Mouse (Mus musculus) right cerebral cortex, postnatal 36 days (tissue): ENCODE results near the gene Msi1.

Source experiments
- DNase-seq, 2 experiments: peaks; one replicate each; pipeline ENCODE4 v3.0.0; 2022; ENCODE audit warnings: low spot score in 2 of 2, mixed read lengths in 1 of 2

Gene Msi1

DNA sequence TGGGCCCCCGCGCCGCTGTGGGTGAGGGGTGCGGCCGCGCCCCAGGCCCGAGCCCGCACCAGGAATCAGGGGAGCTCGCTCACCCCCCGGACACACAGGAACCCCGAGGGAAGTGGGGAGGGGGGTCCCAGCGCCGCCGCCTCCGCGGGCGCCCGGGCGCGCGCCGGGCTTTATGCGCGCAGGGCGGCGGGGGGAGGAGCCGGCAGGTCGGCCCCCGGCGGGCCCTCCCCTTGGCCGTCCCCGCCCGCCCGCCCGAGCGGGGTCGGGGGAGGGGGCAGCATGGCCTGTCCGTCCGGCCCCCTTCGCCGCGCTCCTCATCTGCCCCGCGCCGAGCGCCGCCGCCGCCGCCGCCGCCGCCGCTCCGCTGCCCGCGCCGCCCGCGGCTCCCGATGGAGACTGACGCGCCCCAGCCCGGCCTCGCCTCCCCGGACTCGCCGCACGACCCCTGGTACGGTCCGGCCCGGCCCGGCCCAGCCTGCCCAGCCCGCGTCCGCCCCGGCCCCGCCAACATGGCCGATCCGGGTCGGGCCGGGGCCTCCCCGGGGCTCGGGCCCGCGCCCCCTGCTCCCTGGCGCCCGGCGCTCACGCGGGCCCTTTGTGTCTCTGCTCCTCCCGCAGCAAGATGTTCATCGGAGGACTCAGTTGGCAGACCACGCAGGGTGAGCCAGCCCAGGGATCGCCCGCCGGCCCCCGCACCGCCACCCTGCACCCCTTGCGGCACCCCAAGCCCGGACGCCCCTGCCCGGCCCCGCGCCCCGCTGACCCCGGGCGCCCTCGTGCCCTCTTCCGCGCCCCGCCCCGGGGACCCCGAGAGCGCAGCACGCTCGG lies at the start of gene Msi1:
Gene Msi1 (plus strand): TSS at position 241 of the 828 bp plus-strand sequence.
- no peak for DNase-seq

DNA sequence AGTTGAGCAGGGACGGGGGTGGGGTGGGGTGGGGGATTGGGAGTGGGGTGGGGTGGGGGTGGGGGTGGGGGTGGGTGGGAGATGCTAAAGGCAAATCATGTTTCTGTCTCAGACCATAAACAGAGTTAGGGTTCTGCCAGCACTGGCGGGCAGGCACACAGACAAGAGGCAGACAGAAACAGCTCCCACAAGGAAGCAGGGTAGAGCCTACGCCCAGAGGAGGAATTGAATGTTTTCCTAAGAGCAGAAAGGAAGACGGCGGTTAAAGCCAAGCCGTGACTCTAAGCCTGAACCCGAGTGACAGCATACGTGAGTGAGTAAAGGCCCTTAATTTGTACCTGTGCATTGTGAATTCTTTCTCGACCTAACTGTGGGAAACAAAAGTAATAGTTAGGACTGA lies 37.5 kb upstream of the Msi1 start:
- no peak for DNase-seq

DNA sequence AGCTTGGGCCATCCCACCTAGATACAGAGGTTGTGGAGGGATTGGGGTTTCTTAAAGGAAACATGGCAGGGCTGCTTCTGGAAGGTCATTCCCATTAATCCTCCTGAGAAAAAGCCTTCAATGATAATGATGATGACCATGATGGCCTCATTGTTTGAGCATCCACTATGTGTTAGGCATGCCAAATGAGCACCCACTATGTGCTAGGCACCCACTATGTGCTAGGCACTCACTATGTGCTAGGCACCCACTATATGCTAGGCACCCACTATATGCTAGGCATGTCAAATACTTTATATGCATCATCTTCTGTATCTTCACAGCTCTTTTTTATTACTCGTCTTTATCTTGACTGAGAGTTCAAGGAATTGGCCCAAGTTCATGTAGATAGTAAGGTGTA lies 36.4 kb upstream of the Msi1 start:
- no peak for DNase-seq

DNA sequence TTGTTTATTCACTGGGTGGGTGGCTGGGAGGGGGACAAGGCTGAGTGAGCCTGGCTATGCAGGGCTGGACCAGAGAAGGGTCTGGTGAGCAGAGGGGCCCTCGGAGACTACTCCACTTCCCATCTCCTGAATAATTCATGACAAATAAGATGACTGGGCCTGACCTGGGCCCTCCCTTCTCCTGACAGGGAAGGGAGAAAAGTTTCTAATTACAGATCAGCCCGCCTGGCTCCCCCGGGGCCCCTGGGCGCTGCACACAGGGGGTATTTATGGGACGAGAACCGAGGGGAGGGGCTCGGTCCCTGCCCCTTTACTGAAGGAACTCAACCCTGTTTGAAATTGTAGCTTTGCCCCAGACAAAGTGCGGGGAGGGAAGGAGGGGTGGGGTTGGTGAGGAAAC lies 35.2 kb upstream of the Msi1 start:
- DNase-seq = no peak

DNA sequence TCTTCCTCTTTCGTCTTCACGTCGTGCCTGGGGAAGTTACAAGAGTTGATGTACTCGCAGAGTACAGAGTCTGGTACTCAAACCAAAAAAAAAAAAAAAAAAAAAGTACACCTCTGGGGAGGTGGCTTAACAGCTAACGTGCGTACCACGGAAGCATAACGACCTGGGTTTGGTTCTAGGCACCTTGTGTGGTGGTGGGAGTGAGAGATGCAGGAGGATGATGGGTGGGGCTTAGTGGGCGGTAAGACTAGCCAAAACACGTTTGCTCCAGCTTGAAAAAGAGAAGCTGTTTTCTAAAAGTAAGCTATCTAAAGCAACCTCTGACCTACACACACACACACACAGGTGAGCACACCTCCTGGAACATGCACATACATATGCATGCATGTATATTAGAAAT lies 34.6 kb upstream of the Msi1 start:
- DNase-seq = no peak

DNA sequence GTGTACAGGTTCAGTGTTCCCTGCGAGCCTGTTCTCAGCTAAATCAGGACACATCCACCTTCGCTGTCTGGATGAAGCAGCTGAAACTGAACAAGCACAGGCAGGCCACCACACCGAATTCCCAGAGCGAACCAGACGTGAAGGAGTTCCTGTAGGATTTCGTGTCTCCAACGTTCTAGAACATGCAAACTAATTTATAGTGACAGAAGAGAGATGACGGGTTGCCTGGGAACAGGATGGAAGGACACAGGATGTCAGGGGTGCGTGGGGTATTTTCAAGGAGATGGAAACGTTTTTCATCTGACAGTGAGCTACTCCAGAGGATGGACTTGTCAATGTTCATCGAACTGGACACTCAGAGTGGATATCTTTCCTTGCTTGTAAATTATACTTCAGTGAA lies 32.7 kb upstream of the Msi1 start:
- DNase-seq = no peak

DNA sequence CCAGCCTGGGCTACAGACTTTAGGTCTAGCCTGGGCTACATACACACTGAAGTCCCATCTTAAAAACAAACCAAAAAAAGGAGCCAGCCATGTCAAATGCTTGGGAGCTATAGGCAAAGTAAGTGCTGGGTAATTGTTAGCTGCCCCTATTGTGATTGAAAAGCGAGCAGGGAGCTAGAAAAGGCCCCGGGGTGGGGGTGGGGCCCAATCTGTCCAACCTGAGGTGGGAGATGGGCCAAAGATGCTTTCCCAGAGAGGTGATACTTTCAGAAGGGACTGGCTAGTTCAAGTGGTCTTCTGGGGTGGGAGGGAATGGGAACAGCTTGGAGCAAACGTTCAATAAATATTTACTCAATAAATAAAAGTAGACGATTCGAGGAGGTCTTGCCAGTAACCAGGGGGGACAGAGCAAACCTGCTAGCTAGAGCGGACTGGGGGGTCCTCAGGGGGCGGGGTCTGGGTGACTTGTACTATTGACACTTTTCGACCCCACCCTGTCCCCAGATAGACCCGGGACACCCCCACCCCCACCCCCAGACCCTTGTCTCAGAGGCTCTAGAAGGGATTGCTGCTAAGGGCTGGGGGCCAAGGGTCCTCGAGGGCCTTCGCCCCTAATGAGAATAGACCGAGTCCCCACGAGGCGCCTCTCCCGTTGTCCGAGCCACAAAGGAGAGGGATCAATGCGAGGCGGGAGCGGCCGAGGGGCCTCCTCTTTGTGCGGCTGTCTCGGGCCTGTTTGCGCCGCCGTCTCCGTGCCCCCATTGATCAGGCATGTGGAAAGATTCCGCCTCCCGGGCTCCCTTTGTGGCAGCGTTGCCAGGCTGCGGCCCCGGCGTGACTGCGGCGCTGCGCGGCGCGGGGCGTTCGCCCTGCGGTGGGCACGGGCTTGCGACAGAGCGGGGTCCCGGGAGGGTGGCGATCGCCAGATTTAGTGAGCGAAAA lies 31.3 kb upstream of the Msi1 start:
- DNase-seq = peak; percentile 9 to 37

DNA sequence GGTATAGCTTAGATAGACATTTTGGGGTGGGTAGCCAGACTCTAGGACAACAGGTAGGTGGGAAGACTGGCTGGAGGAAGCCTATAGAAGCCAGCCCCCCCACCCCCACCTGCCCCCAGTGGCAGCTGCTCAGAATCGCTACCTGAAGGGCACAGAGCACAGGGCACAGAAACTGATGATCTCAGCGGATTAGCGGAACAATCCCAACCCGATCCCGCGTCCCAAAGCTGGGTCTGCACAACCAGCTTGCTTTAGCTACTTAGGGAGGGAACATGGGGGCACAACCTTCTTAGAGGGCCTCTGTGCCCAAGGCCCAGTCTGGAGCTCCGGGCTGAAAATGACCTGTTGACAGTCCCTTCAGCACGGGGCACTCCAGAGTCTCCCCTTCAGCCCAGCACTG lies 27.3 kb upstream of the Msi1 start:
- no peak for DNase-seq

DNA sequence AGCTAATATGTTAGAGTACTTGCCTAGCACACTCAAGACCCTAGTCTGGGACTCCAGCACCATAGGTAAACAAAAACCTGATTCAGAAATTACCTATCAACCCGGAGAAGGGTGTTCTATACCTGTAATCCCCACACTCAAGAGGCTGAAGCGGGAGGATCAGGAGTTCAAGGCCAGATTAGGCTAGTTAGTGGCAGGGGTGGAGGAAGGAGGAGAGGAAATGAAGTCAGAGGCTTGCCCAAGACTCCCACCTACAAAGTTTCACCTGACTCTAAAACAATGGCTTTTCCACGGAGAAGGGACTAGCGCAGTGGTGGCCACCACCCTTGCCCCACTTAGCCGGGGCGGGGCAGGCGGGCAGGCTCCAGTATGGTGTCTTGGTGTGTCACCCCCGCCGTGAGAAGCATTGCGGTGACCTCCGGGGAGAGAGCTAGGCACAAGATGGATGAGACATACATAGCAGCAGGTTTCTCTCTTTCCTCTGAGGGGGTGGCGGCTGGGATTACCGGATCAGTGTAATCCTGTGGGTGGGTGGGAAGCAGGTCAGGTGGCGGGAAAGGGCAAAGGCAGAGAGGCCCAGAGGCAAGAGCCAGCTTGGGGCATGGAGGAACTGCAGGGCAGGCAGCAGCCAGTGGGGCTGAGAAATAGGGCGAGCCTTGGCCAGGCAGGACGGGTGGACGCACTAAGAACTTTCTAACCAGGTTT lies 25.8 kb upstream of the Msi1 start:
- no peak for DNase-seq

DNA sequence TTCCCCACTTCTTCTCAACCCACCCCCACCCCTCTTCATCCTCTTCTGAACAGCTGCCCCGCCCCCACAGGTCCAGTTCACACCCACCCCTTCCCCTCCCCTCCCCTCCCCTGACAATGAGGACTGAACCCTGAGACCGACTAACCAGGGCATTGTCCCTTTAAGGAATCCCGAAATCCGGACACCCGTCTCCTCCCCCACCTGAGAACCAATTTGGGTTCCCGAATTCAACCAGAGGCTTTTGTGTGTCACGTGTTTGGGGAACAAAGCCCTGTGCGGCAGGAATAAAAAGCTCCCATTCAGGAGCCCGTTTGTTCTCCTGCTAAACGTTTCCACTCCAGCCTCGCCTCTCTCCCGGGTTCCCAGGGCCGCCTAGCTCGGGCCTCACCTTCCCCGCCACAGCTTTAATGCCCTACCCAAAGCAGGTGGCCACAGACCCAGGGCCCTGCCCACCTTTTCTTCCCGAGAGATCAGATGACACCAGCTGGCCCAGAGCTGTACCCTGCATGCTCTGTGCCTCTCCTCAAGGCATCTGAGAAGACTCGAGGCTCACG lies 25.1 kb upstream of the Msi1 start:
- no peak for DNase-seq

DNA sequence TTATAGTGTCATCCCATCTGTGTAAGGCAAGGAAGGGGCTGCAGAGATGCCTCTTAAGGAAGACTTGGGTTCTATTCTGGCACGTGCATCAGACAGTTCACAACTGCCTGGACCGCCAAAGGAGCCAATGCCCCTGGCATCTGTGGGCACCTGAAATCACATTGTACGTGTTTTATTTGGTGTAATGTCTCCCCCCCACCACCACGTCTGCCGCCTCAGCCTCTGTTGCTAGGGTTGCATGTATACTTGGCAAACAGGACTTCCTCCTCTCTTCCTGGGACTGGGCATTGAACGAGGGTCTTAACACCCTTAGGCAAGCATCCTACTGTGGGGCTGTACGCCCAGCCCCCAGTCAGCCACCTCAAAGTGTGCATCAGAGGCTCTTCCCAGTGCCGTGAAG lies 24.2 kb upstream of the Msi1 start:
- no peak for DNase-seq

DNA sequence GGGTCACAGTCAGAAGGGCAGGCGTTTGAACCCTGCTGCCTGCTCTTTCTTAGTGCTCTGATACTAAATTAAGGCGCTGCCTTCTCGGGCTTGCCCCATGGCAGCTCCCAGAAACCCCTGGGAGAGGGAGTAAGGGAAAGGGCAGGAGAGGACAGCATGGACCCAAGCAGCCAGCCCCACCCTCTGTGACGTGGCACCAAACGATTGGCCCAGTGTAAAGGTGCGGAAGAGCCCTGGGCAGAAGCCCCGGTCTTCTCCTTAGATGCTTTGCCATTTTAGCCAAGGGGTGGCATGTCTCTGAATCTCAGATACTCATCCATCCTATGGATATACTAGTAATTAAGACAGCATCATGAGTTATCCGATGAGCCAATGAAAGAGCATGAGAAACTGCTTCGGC lies 21.3 kb upstream of the Msi1 start:
- DNase-seq = no peak

DNA sequence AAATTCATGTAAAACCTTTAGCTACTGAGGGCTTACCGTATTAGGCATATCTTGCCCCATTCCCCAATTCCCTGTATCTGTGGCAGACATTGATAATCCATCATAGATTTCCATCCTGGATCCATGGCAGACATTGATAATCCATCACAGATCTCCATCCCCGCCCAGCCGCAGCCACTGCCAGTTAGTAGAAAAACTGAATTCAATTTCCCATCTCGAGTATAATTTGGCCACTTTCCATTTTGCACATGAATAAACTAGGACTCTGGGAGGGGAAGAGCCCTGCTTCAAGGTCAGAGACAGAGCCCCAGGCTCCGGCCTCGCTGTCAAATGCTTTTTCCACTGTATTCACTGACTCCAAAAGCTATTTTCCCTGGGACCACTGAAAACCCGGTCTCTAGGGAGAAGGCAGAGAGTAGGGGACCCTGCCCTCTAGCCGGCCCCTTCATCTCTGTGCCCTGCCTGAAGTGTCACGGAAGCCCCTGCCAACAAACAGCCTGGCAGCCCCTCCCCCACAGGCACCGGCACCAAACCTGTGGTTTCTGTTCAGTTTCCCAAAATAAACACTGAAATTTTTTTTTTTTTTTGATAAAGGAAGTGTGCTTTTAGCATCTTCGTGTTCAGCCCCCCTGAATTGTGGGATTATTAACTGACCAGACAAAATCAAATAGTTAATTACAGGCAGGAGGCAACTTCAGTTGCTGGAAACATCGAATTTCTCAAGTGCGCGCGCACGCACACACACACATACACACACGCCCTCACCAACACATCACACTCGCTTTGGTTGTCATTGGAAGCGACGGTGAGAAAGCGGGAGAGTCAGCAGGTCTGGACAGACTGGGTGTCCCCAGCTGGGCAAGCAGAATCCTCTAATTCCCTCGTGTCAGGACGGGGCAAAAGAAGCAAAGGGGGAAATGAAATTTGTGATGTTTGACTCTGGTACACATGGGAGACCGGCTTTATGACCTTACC lies 14.0 kb upstream of the Msi1 start:
- DNase-seq = no peak

DNA sequence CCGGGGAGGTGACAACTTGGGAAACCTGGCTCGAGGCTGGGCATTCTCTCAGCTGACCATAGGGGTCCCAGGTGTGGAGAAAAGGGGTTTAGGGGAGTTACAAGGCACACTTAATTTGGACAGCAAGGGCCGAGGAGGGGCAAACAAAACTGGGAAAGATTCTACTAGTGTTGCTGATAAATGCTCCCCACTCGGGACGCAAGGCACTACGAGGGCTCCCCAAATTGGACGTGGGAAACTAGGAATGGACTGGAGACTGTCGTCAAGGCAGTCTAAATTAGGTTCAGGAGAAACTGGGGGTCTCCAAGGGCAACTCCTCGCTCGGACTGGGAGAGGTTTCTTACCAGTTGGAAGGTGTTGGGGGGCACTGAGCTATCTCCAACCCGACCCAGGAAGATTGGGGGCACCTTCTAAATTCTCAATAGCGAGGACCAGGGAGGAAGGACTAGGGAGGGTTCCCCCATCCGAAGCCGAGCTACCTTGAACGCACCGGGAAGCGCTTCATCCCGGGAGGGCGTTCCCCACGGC lies 504 bp upstream of the Msi1 start:
- DNase-seq = no peak

DNA sequence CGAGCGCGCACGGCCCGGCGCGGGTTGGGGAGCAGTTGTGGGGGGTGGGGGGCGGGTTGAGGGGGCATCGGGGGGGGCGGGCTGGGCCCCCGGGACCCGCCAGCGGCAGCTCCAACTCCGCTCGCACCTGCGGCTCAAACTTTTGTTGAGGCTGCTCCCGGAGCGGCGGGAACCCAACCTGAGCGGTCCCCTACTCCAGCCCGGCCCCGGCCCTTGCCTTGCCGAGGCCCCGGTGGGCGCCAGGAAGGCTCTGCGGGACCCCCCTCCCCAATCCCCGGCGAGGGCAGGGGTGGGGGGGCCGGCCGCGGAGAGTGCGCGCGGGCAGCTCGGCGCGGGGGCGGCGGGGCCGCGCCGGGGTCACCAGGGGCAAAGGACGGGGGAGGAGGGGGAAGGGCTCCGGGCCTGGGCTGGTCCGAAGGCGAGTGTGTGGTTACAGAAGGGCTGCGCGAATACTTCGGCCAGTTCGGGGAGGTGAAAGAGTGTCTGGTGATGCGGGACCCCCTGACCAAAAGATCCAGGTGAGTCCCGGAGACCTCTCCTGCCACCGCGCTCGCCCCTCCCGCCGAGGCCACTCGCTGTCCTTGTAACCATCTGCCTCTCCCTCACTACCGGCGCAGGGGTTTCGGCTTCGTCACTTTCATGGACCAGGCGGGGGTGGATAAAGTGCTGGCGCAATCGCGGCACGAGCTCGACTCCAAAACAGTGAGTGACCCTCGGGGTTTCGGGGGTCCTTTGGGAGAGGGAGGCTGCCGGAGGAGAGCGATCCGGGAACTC lies 975 bp downstream of the Msi1 start:
- no peak for DNase-seq

DNA sequence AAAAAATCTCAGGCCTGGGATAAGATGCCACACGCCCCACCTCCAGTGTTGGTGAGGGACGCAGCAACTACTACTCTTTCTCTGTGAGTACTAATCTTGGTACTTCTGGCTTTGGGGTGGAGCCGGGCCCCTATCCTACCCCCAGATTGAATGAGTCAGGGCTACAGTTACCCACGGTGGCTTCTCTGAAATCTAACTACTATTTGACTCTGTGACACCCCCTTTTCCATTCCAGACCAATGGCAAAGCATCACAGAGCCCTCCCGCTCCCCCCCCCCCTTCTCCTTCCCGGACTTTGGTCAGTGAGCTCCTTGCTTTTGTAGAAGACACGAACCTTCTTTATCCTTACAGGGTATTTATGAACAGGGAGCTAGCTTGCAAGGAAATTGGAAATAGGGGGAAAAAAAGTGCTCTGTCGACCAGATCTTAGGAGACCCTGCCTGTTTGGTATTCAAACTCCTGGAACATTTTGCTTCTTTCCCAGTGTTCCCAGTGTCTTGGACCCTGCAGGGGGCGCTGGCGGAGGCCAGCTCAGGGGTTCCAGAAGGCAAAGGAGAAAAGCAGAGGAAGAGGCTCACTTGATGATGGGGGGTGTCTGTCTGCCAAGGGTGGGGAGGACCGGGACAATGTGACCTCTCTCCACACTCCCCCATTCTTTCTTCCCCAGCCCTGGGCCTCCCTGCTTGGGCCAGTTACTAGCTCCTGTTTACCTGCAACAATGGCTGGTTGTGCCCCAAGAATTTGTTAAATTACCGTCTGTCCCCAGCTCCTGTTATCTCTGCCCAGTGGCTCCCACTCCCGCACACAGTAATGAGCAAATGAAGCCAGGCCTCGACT lies 1.9 kb downstream of the Msi1 start:
- DNase-seq = no peak

DNA sequence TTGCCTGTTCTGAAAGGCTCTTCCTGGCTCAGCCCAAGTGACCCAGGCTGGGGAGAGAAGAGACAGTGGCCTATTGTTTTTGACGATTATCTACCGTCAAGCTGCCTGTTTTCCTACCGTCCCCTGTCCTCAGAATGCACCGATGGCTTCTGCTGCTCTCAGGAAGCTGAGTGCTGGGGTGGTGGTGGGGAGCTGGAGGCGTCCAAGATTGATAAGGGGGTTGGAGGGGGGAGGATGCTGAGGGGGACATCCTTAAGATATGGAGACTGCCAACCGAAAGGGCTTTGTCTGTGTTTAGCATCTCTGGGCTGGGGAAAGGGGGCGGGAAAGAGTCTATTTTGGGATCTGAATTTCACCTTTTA lies 2.5 kb downstream of the Msi1 start:
- DNase-seq = no peak

DNA sequence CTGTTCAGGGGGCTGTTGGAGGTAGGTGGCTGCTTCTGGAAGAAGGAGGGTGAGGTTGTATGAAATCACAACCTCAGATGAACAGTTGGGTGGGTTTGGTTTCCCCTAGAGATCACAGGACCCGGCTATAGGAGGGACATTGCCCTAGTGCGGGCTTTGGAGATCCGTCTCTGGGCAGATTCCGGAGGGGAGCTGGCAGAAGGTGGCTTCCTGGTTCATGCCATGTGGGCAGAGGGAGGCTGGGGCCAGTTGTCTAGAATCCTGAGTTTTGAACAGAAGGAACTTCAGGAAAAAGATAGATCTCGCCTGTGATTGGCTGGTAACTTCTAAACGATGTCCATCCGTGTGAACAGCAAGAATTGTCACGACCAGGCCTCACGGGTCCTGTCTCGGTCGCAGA lies 3.0 kb downstream of the Msi1 start:
- DNase-seq = no peak

DNA sequence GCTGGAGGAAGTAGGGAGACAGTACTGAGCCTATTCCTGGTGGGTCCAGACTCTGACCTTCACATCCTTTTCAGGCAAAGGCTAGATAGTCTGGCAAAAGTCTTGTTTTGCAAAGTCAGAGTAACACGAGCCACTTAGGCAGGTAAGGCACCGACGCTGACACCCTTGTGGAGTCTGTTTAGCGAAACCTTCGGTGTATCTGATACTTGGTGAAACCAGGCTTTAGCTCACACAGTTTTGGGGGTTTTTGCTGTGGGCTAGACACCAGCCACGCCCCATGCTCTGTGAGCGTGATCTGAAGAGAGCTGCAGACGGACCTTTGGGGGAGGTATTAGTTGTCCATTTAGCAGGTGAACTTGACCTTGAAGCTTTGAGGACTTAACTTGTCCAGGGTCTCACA lies 3.8 kb downstream of the Msi1 start:
- no peak for DNase-seq
